Mouse (Mus musculus) intestine, embryonic 15.5 days (tissue): ENCODE results near the gene Zc3h4. TPM values are rescaled to one million over a fixed set of nuclear protein-coding genes. Genes with fewer than 3 reads are reported as not detected.
"Not testable (repeated sequence)": the region's sequence is repeated elsewhere in the genome, so short reads cannot be mapped to it uniquely, and the experiment has no call there.

Source experiments
- ATAC-seq: fragments of 200-750 bp; cut with Nextera tagmentation; 2 replicates; pipeline ENCODE4 v1.8.0; 2017; ENCODE audit warnings: moderate TSS enrichment, moderate library complexity
- H3K27ac ChIP-seq: fragments of 300-500 bp; sonication (generic); 2 replicates; pipeline ENCODE4 v1.5.1; 2015; ENCODE audit warnings: mild to moderate bottlenecking, inconsistent platforms
- H3K27me3 ChIP-seq: fragments of 300-500 bp; sonication (generic); replicated peaks from 2 replicates; pipeline ENCODE4 v1.6.1; 2015; ENCODE audit warnings: inconsistent platforms
- H3K36me3 ChIP-seq: fragments of 300-500 bp; sonication (generic); 2 replicates; pipeline ENCODE4 v1.6.1; 2015; ENCODE audit warnings: inconsistent platforms
- H3K4me1 ChIP-seq: fragments of 300-500 bp; sonication (generic); replicated peaks from 2 replicates; pipeline ENCODE4 v1.6.1; 2015; ENCODE audit warnings: inconsistent platforms
- H3K4me2 ChIP-seq: fragments of 300-500 bp; sonication (generic); replicated peaks from 2 replicates; pipeline ENCODE4 v1.6.1; 2015; ENCODE audit warnings: mild to moderate bottlenecking, inconsistent platforms
- H3K4me3 ChIP-seq: fragments of 300-500 bp; sonication (generic); replicated peaks from 2 replicates; pipeline ENCODE4 v1.5.1; 2015; ENCODE audit warnings: inconsistent platforms
- H3K9ac ChIP-seq: fragments of 300-500 bp; sonication (generic); 2 replicates; pipeline ENCODE4 v1.6.1; 2015; ENCODE audit warnings: inconsistent platforms
- H3K9me3 ChIP-seq: fragments of 300-500 bp; sonication (generic); 2 replicates; pipeline ENCODE4 v1.6.1; 2016; ENCODE audit warnings: inconsistent platforms
- WGBS: fragments of 180-500 bp; shearing (Covaris S2); methylation state at CpG from one replicate; pipeline ENCODE4 v1.1.7; 2015; 5-methylcytosine and 5-hydroxymethylcytosine counted together
- polyA plus RNA-seq: library from polyadenylated mRNA; unstranded; fragments of >200 nt; fragmentation: Nextera tagmentation; extraction: Ambion mirVana; gene quantifications from 2 replicates; pipeline ENCODE4 v1.2.1, GENCODE M21; 2015

The Zc3h4 gene
- polyA plus RNA-seq, 1 experiment from 2014 or later = 13.8 TPM

DNA sequence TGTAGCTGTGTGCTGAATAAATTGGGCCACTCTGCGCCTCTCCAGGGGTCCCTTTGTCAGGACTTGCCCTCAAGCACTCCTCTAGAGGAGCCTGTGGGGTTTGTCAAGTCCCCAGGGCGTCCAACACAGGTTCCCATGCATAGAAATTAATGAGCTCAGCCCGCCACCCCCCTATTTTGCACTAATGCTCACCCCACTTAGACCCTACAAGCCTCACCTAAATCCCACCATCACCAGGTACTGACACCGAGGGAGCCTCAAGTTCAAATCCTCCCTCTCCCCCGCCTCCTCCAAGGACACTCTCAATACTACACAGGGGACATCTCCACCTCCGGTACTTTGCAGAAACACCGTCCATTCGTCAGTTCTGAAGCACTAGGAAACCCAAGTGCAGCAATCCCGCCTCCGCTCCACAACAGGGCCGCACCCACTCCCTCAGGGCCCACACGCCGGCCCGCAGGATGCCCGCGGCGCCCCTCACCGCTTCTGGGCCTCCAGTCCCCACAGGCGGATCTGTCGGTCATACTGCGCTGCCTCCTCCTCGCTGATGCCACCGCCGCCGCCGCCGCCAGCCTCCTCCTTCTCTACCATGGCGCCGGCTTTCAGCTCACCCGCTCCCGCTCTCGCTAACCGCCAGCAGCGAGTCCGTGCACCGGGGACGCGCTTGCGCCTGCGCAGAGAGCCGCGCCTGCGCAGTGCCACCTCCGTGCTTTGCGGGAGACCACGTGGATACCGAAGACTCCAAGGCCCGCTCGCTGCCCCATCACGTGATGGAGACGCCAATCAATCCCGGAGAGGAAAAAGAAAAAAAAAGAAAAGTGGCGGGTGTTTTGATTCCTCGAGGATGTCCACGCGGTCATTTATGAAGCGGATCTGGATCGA, 13.3 kb upstream of the Zc3h4 start, which contains the start of gene Sae1:
Sae1 (minus strand) TSS at position 647 of the 882 bp plus-strand sequence.
- peak within 1 kb of the TSS; percentile 79 for H3K27ac ChIP-seq
- peak within 1 kb of the TSS; percentile 72 for H3K4me2 ChIP-seq
- WGBS = under 1% methylated on average over 58 of the region's 58 CpGs

GRCm38 (mm10) chr7:16389942-16390341, 10.8 kb upstream of the Zc3h4 start:
- ATAC-seq, H3K27me3 ChIP-seq, H3K9ac ChIP-seq, H3K36me3 ChIP-seq, H3K9me3 ChIP-seq, H3K4me3 ChIP-seq, H3K4me2 ChIP-seq, H3K27ac ChIP-seq: not testable (repeated sequence)
- WGBS = 68% methylated on average over 2 of the region's 2 CpGs
- peaks cover 11% of the 10 kb centered on the region for H3K4me1 ChIP-seq

More for the DNA sequence above, 13.3 kb upstream of the Zc3h4 start, which contains the start of gene Sae1:
- H3K9ac ChIP-seq = peak within 1 kb of the TSS; percentile 92
- H3K4me3 ChIP-seq = peak within 1 kb of the TSS; percentile 82
- H3K4me1 ChIP-seq = peaks cover 12% of the 10 kb centered on the region
- peak; percentile 98 for ATAC-seq
- no peaks in the 10 kb centered on the region for H3K9me3 ChIP-seq
- H3K27me3 ChIP-seq = no peaks in the 10 kb centered on the region
- no peaks in the 10 kb centered on the region for H3K36me3 ChIP-seq

- H3K9ac ChIP-seq = no peak overlapping the region
- WGBS = 41% methylated on average over 4 of the region's 4 CpGs
- H3K4me1 ChIP-seq = no peaks in the 10 kb centered on the region
- H3K4me2 ChIP-seq = no peak overlapping the region
- no peaks in the 10 kb centered on the region for H3K36me3 ChIP-seq
- H3K27me3 ChIP-seq = no peaks in the 10 kb centered on the region
- no peaks in the 10 kb centered on the region for H3K9me3 ChIP-seq
- H3K27ac ChIP-seq = no peak overlapping the region
- no peak for ATAC-seq
- no peak overlapping the region for H3K4me3 ChIP-seq
Observed at GRCm38 (mm10) chr7:16392923-16393322, 7.8 kb upstream of the Zc3h4 start.

DNA sequence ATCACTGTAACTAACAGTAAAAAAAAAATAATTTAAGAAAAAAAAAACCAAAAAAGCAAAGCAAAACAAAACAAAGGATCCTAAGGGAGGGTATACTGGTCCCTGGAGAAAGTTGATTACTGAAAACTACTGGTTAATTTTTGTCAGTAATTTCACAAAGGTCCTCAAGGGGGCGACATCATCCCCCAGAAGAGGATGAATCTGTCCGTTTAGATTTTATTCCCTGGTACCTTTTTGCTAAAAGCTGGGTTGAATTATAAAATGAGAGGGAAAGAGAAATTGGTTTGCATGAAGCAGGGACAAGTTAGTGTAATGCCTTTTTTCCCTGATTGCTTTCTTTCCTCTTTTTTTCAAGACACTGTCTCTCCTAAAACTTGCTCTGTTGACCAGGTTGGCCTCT, 4.8 kb upstream of the Zc3h4 start:
- Histone ChIP-seq H3K27me3 (no peaks in the 10 kb centered on the region), H3K4me2 (no peak overlapping the region), H3K9ac (no peak overlapping the region), H3K4me3 (no peak overlapping the region), H3K9me3 (no peaks in the 10 kb centered on the region), H3K36me3 (no peaks in the 10 kb centered on the region), H3K27ac (no peak overlapping the region), H3K4me1 (peaks cover 6% of the 10 kb centered on the region; the same call in 1 of the 2 replicates)
- no peak for ATAC-seq
- WGBS = 0% methylated on average over 2 of the region's 2 CpGs

- ATAC-seq = no peak
- Histone ChIP-seq H3K4me1 (peaks cover 6% of the 10 kb centered on the region; the same call in 1 of the 2 replicates), H3K27me3 (no peaks in the 10 kb centered on the region), H3K27ac (no peak overlapping the region), H3K36me3 (no peaks in the 10 kb centered on the region), H3K4me3 (no peak overlapping the region), H3K9ac (no peak overlapping the region), H3K4me2 (no peak overlapping the region), H3K9me3 (no peaks in the 10 kb centered on the region)
- 72% methylated on average over 4 of the region's 4 CpGs for WGBS
Observed at GRCm38 (mm10) chr7:16397465-16397864, 3.2 kb upstream of the Zc3h4 start.

DNA sequence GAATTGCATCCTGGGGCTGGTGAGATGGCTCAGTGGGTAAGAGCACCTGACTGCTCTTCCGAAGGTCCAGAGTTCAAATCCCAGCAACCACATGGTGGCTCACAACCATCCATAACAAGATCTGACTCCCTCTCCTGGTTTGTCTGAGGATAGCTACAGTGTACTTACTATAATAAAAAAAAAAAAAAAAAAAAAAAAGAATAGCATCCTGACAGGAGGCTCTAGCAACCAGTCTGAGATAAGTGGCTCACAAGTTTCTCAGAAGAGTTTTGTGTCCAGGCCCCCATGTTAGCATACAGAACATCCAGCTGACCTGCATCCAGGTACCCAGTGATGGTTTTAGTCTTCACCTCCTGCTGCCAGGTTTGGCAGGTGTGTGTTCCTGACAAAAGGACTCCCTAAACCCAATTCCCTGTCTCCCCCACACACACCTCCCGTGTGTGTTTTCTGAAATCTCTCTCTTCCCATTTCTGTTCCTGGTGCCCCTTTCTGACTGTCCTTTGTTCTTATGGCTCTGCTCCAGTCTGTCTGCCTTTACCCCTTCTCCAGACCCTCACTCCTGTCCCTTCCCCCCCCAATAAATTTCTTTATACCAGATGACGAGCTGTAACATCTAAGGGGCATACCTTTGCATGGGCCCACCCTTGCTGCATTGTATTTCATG, 2.2 kb upstream of the Zc3h4 start:
- 51% methylated on average over 3 of the region's 3 CpGs for WGBS
- peaks cover 6% of the 10 kb centered on the region; the same call in 1 of the 2 replicates for H3K4me1 ChIP-seq

GRCm38 (mm10) chr7:16399098-16399819, 1.5 kb upstream of the Zc3h4 start:
- H3K9ac ChIP-seq = peak overlapping the region; percentile 100
- H3K4me1 ChIP-seq = peaks cover 7% of the 10 kb centered on the region
- peak overlapping the region; percentile 81 for H3K4me2 ChIP-seq
- H3K36me3 ChIP-seq = no peaks in the 10 kb centered on the region
- under 1% methylated on average over 31 of the region's 31 CpGs for WGBS
- no peaks in the 10 kb centered on the region for H3K9me3 ChIP-seq
- H3K27ac ChIP-seq = peak overlapping the region; percentile 100
- H3K27me3 ChIP-seq = no peaks in the 10 kb centered on the region
- H3K4me3 ChIP-seq = peak overlapping the region; percentile 86
- peak; percentile 85 for ATAC-seq

More for the DNA sequence above, 2.2 kb upstream of the Zc3h4 start:
- peak overlapping the region; percentile 81 for H3K4me2 ChIP-seq
- H3K27me3 ChIP-seq = no peaks in the 10 kb centered on the region
- peak overlapping the region; percentile 100 for H3K9ac ChIP-seq
- no peak for ATAC-seq
- H3K4me3 ChIP-seq = peak overlapping the region; percentile 86
- H3K27ac ChIP-seq = peak overlapping the region; percentile 100
- H3K36me3 ChIP-seq = no peaks in the 10 kb centered on the region
- H3K9me3 ChIP-seq = no peaks in the 10 kb centered on the region

DNA sequence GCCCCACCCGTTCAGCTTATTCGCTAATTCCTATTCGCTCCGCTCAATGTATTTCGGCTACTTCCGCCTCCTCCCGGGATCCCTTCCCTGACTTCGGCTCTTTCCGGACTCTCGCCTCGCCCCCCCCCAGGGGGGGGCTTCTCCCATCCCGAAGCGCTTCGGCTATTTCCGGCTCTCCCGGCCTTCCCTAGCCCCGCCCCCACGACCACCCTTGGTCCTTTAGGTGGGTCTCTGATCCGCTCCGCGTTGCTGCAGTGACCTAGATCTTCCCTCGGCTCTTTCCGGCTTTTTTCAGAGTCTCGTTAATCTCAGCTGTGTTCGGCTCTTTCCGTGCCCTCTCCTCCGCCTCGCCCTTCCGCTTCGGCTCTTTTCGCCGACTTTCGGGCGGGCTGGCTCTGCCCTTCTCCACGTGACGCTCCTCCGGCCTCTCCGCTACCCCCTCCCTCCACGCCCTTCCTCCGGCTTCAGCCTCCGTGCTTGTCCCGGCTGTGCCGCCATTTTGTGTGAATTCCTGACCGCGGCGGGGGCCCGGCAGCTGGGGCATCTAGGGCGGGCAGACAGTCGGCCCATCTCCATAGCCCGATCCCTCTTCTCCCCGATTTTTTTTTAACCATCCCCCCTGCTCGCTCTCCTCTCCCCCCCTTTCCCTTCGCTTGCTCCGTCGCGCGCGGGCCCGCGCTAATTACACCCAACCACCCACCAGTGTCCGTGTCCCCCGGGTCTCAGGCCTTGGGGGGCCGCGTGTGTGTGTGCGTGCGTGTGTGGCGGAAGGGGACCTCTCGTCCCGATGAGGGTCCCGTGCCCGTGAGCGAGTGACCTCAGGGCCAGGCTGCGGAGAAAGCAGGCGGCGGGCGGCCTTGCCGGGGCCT, 656 bp upstream of the Zc3h4 start:
- peak; percentile 90 for ATAC-seq
- Histone ChIP-seq H3K9me3 (no peaks in the 10 kb centered on the region), H3K27me3 (no peaks in the 10 kb centered on the region), H3K36me3 (no peaks in the 10 kb centered on the region), H3K4me3 (peak overlapping the region; percentile 86), H3K9ac (peak overlapping the region; percentile 100), H3K27ac (peak overlapping the region; percentile 100), H3K4me2 (peak overlapping the region; percentile 81), H3K4me1 (peaks cover 15% of the 10 kb centered on the region)
- WGBS = under 1% methylated on average over 77 of the region's 77 CpGs

- Histone ChIP-seq H3K9me3 (no peaks in the 10 kb centered on the region), H3K27ac (peak overlapping the region; percentile 100), H3K4me1 (peaks cover 28% of the 10 kb centered on the region), H3K36me3 (no peaks in the 10 kb centered on the region), H3K4me2 (peak overlapping the region; percentile 81), H3K9ac (peak overlapping the region; percentile 100), H3K27me3 (no peaks in the 10 kb centered on the region), H3K4me3 (peak overlapping the region; percentile 86)
- WGBS = under 1% methylated on average over 17 of the region's 17 CpGs
- ATAC-seq = no peak
Observed at GRCm38 (mm10) chr7:16401991-16402431, 1.3 kb downstream of the Zc3h4 start.

DNA sequence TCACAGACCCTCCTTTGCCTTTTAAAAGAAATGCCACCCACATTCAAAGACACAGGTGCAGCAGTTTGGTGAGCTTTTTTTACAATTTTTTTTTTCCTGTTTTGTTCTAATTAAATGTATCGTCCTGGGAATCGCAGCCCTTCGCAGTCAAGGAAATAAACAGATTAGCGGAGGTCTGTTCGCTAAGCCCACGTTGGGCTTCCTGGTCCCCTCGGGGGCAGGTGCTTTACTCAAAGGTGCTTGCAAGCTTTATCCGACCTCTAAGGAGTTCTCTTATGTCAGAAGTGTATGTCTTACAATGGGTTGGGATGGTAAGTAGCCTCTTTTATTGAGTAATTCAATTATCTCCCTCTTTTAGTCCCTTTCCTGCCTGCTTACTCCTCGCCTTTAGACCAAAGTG, 1.7 kb downstream of the Zc3h4 start:
- Histone ChIP-seq H3K4me1 (peaks cover 28% of the 10 kb centered on the region), H3K4me2 (peak overlapping the region; percentile 81), H3K36me3 (no peaks in the 10 kb centered on the region), H3K27ac (peak overlapping the region; percentile 100), H3K9me3 (no peaks in the 10 kb centered on the region), H3K27me3 (no peaks in the 10 kb centered on the region), H3K9ac (peak overlapping the region; percentile 100), H3K4me3 (peak overlapping the region; percentile 86)
- 2% methylated on average over 9 of the region's 9 CpGs for WGBS
- ATAC-seq = no peak
